Mouse (Mus musculus) CD4-positive, CD25-positive, alpha-beta regulatory T cell, adult 2 months (primary cell): Measurements from ENCODE around the gene Smad3.

Experiments
- DNase-seq: peaks from one replicate; pipeline ENCODE4 v3.0.0-alpha.2; 2012; ENCODE audit warnings: low read depth, low spot score

The Smad3 gene

GRCm38 (mm10) chr9:63757865-63758440 is at the start of gene Smad3:
Gene Smad3, minus strand, starts transcription at chr9:63757994.
- peak; percentile 91 for DNase-seq

- no peak for DNase-seq
These were observed 47.1 kb upstream of the Smad3 start for GRCm38 (mm10) chr9:63804847-63805246.

- DNase-seq: no peak
These were observed 45.4 kb upstream of the Smad3 start for GRCm38 (mm10) chr9:63803181-63803591.

GRCm38 (mm10) chr9:63802504-63802903 is 44.7 kb upstream of the Smad3 start:
- DNase-seq: no peak

GRCm38 (mm10) chr9:63802080-63802479 is 44.3 kb upstream of the Smad3 start:
- DNase-seq: peak; percentile 66

GRCm38 (mm10) chr9:63796429-63796828 is 38.6 kb upstream of the Smad3 start:
- no peak for DNase-seq

- DNase-seq: no peak
These were observed 36.1 kb upstream of the Smad3 start for GRCm38 (mm10) chr9:63793731-63794495.

GRCm38 (mm10) chr9:63791716-63792115 is 33.9 kb upstream of the Smad3 start:
- no peak for DNase-seq

GRCm38 (mm10) chr9:63791275-63791674 is 33.5 kb upstream of the Smad3 start:
- DNase-seq: no peak

GRCm38 (mm10) chr9:63790222-63790621 is 32.4 kb upstream of the Smad3 start:
- DNase-seq: no peak

- DNase-seq: no peak
These were observed 31.6 kb upstream of the Smad3 start for GRCm38 (mm10) chr9:63789386-63789785.

- no peak for DNase-seq
These were observed 29.8 kb upstream of the Smad3 start for GRCm38 (mm10) chr9:63787606-63788005.

- no peak for DNase-seq
These were observed 29.3 kb upstream of the Smad3 start for GRCm38 (mm10) chr9:63787086-63787485.

- DNase-seq: no peak
These were observed 28.4 kb upstream of the Smad3 start for GRCm38 (mm10) chr9:63786026-63786670.

GRCm38 (mm10) chr9:63785492-63785891 is 27.7 kb upstream of the Smad3 start:
- peak; percentile 37 for DNase-seq

GRCm38 (mm10) chr9:63784597-63784996 is 26.8 kb upstream of the Smad3 start:
- DNase-seq: no peak

- DNase-seq: peak; percentile 23
These were observed 24.9 kb upstream of the Smad3 start for GRCm38 (mm10) chr9:63782744-63783143.

- DNase-seq: no peak
These were observed 24.1 kb upstream of the Smad3 start for GRCm38 (mm10) chr9:63781714-63782464.

- no peak for DNase-seq
These were observed 22.4 kb upstream of the Smad3 start for GRCm38 (mm10) chr9:63779950-63780887.

- DNase-seq: no peak
These were observed 18.9 kb upstream of the Smad3 start for GRCm38 (mm10) chr9:63776735-63777134.
